ENCODE assay signal across 13 mouse cellular contexts in genomic region chr10:25790363-25790821, GRCm38 (mm10).
DNase-seq lines count a peak whose midpoint lies in the region; ATAC-seq and TF ChIP-seq lines count a peak whose summit lies in the region.
"Had no signal": no experiment of that assay in that cellular context is flagged by ENCODE, and none has a peak within 500 bp of the region (broad histone marks: within the 10 kb centered on the region; RNA-seq: fewer than 3 reads in every experiment).

No protein-coding gene starts in this region.

- no peak overlapping the region for H3K4me3 ChIP-seq in hindbrain, postnatal 0 days (ENCODE audit: low read length)
- H3K4me3 ChIP-seq in hindbrain, embryonic 11.5 days (ENCODE audit: low read depth, low read length): no peak overlapping the region
- no peak overlapping the region for H3K4me3 ChIP-seq in C2C12 (ENCODE audit: insufficient read depth, poor library complexity, severe bottlenecking)
- H3K4me3 ChIP-seq: heart, adult 2 months; left cerebral cortex, adult 2 months had no signal

- ATAC-seq in hindbrain, postnatal 0 days: 0 out of 2 replicates have a peak, but pooled peaks have one; percentile 45
- no peak; the same call in 1 of the 2 replicates for ATAC-seq in hindbrain, embryonic 11.5 days (ENCODE audit: low FRiP score)
- no peak for ATAC-seq in CD4-positive, CD25-positive, alpha-beta regulatory T cell, adult 4 months

- H3K4me1 ChIP-seq in hindbrain, postnatal 0 days (ENCODE audit: insufficient read depth, low read length): no peaks in the 10 kb centered on the region
- H3K4me1 ChIP-seq in hindbrain, embryonic 11.5 days (replicated peaks; ENCODE audit: control insufficient read depth, insufficient read depth, low read length): no peaks in the 10 kb centered on the region

- H3K9me3 ChIP-seq in hindbrain, postnatal 0 days (ENCODE audit: low read length): no peaks in the 10 kb centered on the region
- no peaks in the 10 kb centered on the region for H3K9me3 ChIP-seq in hindbrain, embryonic 11.5 days (ENCODE audit: control insufficient read depth, low read length)

- WGBS in hindbrain, postnatal 0 days: 34% methylated on average over 3 of the region's 3 CpGs
- WGBS in hindbrain, embryonic 11.5 days: 70% methylated on average over 3 of the region's 3 CpGs

- H3K9ac ChIP-seq in hindbrain, postnatal 0 days (replicated peaks; ENCODE audit: low read length): no peak overlapping the region
- H3K9ac ChIP-seq in hindbrain, embryonic 11.5 days (ENCODE audit: low read depth, low read length): no peak overlapping the region

- H3K36me3 ChIP-seq in hindbrain, postnatal 0 days (ENCODE audit: insufficient read depth, low read length): no peaks in the 10 kb centered on the region
- no peaks in the 10 kb centered on the region for H3K36me3 ChIP-seq in hindbrain, embryonic 11.5 days (ENCODE audit: control insufficient read depth, insufficient read depth, low read length)
- no peaks in the 10 kb centered on the region for H3K36me3 ChIP-seq in C2C12 (ENCODE audit: control insufficient read depth, insufficient read depth)

- H3K4me2 ChIP-seq in hindbrain, postnatal 0 days (ENCODE audit: low read depth, low read length): no peak overlapping the region
- no peak overlapping the region for H3K4me2 ChIP-seq in hindbrain, embryonic 11.5 days (replicated peaks; ENCODE audit: low read depth, low read length)
- H3K4me2 ChIP-seq: liver, embryonic 11.5 days had no signal

- no peaks in the 10 kb centered on the region for H3K79me3 ChIP-seq in C2C12 (ENCODE audit: low read depth)

- intact Hi-C loops in heart, postnatal 36 days (cut with DNase I): no loop called here

- TF ChIP-seq CTCF in hindbrain, postnatal 0 days (IDR thresholded peaks at IDR 0.05; ENCODE audit: low read depth): no peak
- no peak for TF ChIP-seq CTCF in C2C12 (IDR thresholded peaks at IDR 0.05; ENCODE audit: control insufficient read depth, insufficient read depth, insufficient read length)

- H3K27ac ChIP-seq in hindbrain, postnatal 0 days: no peak overlapping the region
- no peak overlapping the region for H3K27ac ChIP-seq in hindbrain, embryonic 11.5 days (ENCODE audit: low read depth, low read length)
- H3K27ac ChIP-seq: heart, adult 2 months; left cerebral cortex, adult 2 months had no signal

- DNase-seq in cerebellum, adult 9-10 months: peak; percentile 2
- no peak for DNase-seq in cerebellum, postnatal 4 days (ENCODE audit: low spot score in 2 of 2)
- no peak for DNase-seq in hindbrain, postnatal 0 days (ENCODE audit: low spot score)
- no peak for DNase-seq in hindbrain, embryonic 11.5 days (ENCODE audit: low spot score)
- DNase-seq in heart, postnatal 36 days: peak; percentile 11 to 21
- DNase-seq in gastrocnemius, postnatal 4 days (ENCODE audit: low spot score in 2 of 2): no peak
- DNase-seq: right cerebral cortex, postnatal 14 days; thymus, postnatal 14 days had no signal

- no peaks in the 10 kb centered on the region for H3K79me2 ChIP-seq in C2C12 (ENCODE audit: control insufficient read depth, insufficient read depth)

- no peak overlapping the region for H3ac ChIP-seq in C2C12 (ENCODE audit: control insufficient read depth, insufficient read length, low read depth)

- no peaks in the 10 kb centered on the region for H3K27me3 ChIP-seq in hindbrain, postnatal 0 days (ENCODE audit: insufficient read depth, low read length)
- H3K27me3 ChIP-seq in hindbrain, embryonic 11.5 days (ENCODE audit: control insufficient read depth, insufficient read depth, low read length): no peaks in the 10 kb centered on the region
- H3K27me3 ChIP-seq in C2C12 (ENCODE audit: control insufficient read depth, insufficient read depth, insufficient read length): no peaks in the 10 kb centered on the region

TF ChIP-seq in C2C12, 6 proteins besides CTCF, POLR2A, EP300 and RAD21:
- TF ChIP-seq CEBPB (IDR thresholded peaks at IDR 0.05; ENCODE audit: low read depth) (peak; percentile 60), FOSL1 (IDR thresholded peaks at IDR 0.05; ENCODE audit: insufficient read depth, low read length, poor library complexity, severe bottlenecking) (no peak), MAX (IDR thresholded peaks at IDR 0.05) (no peak), MYOD1 (IDR thresholded peaks at IDR 0.05; ENCODE audit: control insufficient read depth, insufficient read length, low read depth) (no peak), MYOG (IDR thresholded peaks at IDR 0.05; ENCODE audit: control insufficient read depth, extremely low read depth, insufficient read length) (no peak), USF1 (IDR thresholded peaks at IDR 0.05; ENCODE audit: low read depth) (no peak)

Comparison
In these comparisons a context has a peak if more than half of its experiments do, and no peak if none do; other contexts are left out.
1. DNase-seq: peak in cerebellum, adult 9-10 months (single experiment) and heart, postnatal 36 days (2 of 2); none in cerebellum, postnatal 4 days (0 of 2), hindbrain, postnatal 0 days (single experiment), hindbrain, embryonic 11.5 days (single experiment) and gastrocnemius, postnatal 4 days (0 of 2).